Mouse (Mus musculus): ENCODE results near the gene Gm49325.
"Not testable (repeated sequence)": the region's sequence is repeated elsewhere in the genome, so short reads cannot be mapped to it uniquely, and the experiment has no call there.

The Gm49325 gene

DNA sequence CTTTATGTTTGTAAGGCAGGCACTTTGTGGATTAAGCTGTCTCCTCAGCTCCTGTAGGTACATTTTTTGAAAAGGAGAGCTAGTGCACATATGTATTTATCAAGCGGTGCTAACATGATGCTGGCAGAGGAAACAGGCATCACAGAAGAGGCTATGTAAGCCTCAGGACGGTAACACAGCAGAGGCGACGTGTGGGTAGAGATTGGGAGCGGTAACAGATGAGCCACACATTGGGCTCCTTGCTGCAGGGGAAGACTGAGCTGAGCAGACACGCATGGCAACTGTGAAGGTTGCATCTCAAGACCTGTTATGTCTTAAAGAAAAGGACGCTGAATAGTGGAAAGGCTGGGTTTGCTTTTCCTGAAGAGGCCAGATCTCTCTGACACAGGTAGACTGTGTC lies 77.0 kb downstream of the Gm49325 start:
- DNase-seq (ENCODE audit: low read depth, low spot score), result no peak

DNA sequence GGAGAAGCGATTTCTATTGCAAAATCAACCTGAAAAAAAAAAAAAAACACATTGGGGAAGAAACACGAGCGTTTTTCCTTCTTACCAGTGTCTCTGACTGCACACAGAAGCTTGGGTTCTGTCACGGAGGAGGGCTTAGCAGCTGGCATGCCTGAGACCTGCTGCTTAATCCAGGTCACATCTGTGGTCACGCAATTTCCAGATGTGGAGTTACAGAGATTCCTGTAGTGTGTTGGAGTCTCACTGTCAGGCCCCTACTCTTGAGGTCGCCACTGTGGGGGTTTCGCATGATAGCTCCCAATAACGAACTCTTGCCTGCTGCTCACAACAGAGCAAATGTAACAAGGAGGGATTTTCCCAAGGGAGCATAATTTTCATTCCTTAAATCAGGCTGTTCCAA lies 78.2 kb downstream of the Gm49325 start:
- no peak for DNase-seq (ENCODE audit: low read depth, low spot score)

- DNase-seq (ENCODE audit: low read depth, low spot score), result no peak
These were observed 80.1 kb downstream of the Gm49325 start, which contains the start of gene Tspear for GRCm38 (mm10) chr10:77685895-77686664. Gene Tspear, plus strand, starts transcription at chr10:77686569.

- DNase-seq (ENCODE audit: low read depth, low spot score), result no peak
These were observed 81.0 kb downstream of the Gm49325 start for GRCm38 (mm10) chr10:77687021-77687420.

- not testable (repeated sequence) for DNase-seq (ENCODE audit: low read depth, low spot score)
These were observed 84.4 kb downstream of the Gm49325 start, which contains the start of gene Gm19402 for GRCm38 (mm10) chr10:77690356-77690807. Gene Gm19402, minus strand, starts transcription at chr10:77690757.

Data from embryo, embryonic 11.5 days (tissue).